Mouse (Mus musculus): Measurements from ENCODE around the gene Fgr.

Fgr gene

DNA sequence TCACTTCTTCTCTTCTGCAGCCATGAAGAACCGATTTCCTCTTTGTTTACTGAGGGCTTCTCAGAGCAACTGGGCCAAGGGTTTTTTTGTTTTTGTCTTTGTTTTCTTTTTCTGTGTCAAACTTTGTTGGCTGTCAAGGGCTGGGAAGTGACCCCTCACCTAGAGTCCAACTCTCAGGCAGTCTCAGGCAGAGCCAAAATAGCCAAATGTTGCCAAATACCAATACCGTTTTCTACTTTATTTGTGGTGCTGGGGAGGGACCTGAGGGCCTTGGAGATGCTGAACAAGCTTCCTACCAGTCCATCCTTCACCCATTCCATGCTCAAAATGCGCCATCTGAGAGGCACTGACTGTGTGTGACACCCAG, 14.2 kb upstream of the Fgr start:
- no peak for DNase-seq

DNA sequence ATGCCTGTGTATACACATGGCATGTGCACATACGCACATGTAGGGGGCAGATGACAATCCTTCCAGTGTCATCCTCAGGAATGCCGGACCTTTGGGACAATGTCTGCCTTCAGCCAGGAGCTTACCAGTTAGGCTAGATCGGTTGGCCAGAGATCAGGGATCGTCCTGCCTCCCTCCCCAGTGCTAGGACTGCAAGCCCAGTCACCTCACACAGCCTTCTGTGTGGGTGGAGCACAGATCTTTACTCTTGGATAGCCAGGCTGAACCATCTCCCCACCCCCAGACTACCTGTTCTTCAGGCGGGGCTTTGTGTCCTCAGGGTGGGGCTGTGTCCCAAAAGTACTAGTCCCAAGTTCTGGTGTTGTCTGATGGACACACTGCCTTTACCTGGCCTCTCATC, 13.6 kb upstream of the Fgr start:
- no peak for DNase-seq

DNA sequence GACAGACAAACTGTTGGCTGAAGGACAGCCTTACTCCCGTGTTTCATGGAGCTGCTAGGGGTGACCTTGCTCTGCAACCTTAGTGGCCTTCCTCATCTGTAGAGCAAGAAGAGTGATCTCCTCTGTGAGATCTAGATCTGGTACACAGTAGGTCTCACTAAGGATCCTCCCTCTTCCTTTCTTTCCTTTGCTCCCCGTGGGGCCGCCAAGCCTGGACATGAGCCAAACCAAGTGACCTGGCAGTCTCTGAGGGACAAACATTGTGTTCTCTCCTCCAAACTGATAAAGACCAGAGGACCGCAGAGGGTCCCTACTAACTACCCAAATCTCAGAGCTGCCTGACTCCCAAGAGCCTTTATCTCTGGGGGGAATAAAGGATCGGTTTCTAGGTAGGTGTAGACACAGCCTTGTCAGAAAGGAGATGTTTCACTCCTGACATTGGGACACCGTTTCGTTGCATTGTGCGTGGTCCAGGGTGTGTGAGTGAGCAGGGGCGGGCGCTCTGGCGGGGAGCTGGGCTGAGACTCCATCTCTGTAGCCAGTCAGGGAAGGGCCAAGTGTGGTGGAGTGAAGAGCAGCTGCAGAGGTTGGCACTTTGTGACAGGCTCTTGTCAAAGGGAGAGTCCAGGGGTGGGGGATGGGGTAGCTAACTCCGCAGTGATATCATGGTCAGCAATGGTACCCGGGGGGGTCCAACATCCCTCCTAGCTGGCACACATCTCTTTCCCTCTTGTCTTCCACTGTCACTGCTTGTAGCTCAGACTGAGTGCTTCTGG, 12.8 kb upstream of the Fgr start:
- no peak for DNase-seq

DNA sequence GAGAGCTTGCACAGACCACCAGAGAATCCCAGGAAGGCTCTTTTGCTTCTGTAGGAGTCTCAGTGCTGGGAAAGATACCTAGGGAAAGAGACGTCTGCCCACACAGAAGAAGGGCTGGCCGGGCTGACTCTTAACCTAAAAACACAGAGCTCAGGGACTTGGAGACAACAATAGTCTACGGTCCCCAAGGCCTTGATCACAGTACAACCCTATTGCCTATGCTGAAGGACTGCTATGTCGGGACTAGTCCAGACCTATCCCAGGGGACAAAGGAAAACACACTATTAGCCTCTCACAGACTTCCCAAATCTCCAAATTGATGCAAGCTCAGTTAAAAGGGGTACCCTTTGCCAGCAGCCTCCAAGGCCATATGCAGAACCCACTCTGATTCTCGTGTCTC, 12.0 kb upstream of the Fgr start:
- DNase-seq = no peak

DNA sequence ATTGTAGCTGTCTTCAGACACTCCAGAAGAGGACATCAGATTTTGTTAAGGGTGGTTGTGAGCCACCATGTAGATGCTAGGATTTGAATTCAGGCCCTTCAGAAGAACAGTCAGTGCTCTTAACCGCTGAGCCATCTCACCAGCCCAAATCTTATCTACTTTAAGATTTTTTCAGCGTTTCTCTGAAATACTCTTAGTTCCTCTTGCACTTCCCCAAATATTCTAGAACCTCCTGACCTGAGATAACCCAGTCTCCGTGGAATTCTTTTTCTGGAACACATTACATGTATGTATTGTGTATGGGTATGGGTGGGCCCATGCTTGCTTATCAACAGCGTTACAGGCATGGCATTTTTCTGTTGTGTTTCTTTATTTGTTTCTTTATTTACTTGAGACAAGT, 11.3 kb upstream of the Fgr start:
- no peak for DNase-seq

DNA sequence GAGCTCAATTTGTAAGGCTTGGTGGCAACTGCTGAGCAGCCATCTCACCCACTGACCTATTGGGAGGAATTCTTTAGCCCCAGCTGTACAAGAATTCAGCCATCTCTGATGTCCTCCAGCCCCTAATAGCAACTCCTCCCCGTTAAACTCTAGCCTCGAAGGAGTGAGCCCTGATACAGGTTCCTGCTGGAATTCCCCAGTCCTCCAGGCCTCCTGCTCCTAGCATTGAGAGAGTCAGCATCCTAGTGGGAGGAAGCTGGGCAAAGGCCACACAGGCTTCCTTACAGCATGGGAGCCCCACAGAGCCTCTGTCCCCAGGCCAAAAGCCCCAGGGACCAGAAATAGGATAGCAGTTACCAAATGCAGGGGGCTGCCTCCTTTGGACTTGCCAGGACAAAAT, 10.5 kb upstream of the Fgr start:
- no peak for DNase-seq

DNA sequence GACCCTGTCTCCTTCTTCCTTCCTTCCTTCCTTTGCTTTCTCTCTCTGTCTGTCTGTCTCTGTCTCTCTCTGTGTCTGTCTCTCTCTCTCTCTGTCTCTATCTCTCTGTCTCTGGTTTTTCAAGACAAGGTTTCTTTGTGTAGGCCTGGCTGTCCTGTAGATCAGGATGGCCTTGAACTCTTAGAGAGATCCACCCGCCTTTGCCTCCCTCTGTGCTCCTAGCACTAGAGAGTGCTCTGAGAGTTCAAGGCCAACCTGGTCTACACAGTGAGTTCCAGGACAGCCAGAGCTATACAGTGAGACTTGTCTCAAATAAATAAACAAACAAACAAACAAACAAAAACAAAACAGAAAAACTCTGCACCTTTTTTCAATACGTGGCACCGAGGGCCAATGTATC, 9.8 kb upstream of the Fgr start:
- no peak for DNase-seq

DNA sequence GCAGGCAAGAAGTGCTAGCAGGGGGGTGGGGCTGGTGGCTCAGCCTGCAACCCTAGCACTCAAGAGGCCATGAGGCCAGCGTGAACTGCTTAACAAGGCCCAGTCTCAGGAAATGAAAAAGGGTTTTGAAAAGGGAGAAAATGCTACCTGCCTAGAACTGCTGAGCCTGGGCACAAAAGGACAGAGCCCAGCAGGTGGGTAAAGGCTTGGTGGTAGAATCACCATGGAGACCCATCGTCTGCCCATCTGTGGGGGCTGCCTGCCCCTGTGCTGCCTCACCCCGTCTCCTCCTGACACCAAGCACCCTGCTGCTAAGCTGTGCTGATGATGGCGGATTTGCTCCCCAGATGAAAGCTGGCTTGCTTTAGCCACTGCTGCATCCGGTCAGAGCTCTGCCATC, 9.4 kb upstream of the Fgr start:
- no peak for DNase-seq

DNA sequence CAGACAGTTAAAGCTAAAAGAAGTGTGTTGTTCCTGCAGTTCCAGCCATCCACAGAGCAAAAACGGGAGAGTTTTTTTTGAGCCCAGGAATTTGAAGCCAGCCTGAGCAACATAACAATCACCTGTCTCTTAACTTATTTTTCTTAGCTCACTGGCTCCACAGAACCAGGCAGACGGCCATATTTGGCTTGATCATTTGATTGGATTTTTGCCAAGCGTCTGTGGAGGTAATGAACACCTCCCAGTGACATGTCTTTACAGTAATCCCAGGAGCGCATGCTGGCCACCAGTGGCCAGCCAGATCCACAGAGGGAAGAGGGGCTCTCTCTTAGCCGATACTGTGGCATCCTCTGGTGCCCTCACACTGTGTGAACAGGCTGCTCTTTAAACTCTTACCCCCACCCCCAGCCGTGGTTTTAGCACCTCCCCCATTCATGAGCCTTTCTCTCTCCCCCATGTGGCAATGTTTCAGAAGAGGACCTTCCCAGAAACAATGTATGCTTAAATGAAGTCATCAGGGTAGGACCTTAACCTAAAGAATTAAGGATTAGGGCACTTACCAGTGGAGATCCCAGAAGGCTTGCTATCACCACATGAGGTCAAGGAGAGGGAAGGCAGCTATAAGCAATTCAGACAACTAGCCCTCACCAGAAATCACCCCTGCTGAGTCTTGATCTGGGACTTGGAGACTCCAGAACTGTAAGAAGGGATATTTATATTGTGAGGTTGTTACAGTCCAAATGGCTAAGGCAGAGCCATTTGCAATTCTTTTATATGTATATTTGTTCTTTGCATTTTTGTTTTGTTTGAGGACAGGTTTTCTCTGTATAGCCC, 5.6 kb upstream of the Fgr start:
- no peak for DNase-seq

DNA sequence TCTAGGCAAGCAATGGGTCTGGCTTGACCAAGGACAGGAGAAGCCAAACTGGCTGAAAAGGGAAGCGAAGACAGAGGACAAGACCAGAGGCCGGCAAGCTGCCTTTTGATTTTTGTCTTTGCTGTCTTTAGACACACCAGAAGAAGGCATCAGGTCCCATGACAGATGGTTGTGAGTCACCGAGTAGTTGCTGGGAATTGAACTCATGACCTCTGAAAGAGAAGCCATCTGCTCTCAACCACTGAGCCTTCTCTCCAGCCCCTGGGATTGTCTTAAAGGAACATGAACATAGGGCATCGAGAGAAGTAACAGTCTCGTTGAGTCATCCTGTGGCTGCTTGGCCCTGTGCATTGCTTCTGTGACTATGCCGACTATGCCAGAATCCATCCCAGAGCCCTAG, 2.3 kb upstream of the Fgr start:
- no peak for DNase-seq

DNA sequence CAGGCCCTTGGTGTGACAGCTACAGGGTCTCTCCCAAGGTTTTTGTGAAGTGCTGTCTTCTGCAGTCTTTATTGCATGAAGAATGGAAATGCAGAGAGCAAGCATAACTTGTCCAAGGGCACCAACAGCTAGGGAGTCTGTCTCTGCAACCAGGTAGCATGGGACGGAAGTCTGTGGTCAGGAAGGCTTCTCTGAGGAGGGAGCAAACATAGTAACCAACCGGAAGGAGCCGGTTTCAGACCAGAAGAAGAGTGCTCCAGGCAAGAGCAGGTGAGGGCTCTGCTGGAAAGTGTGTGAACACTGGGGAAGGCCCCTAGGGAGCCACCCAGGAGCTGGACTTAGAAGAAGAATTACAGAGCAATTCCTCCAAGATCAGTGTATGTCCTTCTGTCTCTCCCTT, 1.8 kb upstream of the Fgr start:
- no peak for DNase-seq

DNA sequence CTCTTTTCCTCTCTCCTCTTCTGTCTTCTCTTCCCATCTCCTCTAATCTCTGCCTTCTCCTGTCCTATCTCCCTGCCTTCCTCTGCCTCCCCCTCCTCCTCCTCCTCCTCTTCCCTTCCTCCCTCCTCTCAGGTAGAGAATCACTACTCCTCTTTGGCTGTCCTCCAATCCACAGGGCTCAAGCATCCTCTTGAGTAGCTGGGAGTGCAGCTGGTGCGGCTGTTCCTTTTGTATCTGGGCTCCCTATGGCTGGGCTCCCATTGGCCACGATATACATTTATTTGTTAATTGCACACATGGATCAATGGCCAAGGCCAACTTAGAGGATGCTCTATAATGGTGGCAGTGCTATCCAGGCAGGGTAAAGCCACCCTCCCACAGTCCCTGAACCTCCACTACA, 1.3 kb upstream of the Fgr start:
- no peak for DNase-seq

DNA sequence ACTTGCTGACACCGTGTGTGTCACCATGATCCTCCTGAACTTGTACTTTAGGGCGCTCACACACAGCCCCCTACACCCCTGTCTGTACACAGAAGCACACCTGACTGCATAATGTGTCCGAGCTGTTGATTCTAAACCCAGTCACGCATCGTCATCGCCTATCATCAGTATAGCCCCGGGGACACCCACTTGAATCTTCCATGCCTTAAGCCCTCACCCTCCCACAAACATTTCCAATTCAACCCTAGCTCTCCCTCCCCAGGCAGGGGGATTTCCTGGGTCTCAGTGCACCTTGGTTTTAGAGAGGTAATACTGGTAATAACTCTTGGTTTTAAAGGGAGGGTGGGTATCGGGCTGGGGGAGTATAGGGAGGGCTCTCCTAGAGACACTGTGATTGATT, 709 bp upstream of the Fgr start:
- DNase-seq = no peak

DNA sequence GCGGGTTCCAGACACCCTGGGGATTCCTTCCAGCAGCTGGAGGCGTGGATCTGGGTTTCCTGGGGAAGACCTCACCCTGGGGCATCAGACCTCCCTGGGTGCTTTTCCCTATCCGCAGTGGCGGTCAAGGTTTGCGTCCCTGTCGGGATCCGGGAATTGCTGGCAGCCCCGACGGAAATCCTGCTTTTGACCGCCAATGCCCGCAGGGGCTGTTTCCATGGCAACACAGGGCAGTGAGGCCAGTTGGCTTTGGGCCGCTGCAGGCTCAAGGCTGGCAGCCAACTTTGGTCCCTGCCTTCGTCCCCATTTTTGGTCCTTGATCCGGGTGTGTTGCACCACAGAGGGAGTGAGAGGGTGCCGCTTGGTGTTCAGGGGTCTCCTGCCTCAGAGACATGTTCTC, 1.0 kb downstream of the Fgr start:
- peak; percentile 80 for DNase-seq

DNA sequence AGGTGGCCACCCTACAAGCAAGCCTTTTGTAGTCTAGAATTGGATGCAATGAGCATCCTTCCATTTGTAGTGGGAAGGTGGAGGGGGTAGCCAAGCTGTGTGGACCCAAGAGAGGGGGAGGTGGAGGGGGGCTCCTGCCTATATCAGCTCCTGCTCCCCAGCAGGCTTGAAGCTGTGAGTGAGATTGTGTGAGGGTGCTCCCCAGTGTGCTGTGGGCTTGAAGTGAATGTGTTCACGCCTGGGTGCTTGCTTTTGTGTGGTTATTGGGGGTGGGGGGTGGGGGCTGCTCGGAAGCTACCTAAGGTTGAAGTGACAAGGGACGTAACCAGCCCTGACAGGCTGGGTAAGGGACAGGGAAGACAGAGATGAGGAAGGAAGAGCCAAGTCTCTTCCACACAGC, 1.9 kb downstream of the Fgr start:
- no peak for DNase-seq

DNA sequence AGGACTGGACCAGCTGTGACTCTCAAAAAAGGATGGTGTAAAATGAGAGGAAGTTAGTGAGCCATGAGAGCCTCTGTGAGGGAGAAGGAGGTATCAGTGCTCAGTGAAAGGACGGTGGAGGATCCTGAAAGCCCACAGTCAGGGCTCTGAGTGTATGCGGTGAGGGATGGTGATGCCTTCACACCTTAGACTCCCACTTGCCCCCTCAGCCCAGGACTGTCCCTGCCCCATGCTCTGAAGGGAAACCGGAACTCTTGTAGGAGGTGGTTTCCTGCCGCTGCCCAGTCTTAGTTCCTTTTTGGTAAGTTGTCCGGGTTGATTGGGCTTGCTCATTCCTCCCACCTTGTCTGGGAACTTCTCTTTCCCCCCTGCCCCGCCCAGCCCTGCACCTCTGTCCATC, 2.8 kb downstream of the Fgr start:
- DNase-seq = no peak

DNA sequence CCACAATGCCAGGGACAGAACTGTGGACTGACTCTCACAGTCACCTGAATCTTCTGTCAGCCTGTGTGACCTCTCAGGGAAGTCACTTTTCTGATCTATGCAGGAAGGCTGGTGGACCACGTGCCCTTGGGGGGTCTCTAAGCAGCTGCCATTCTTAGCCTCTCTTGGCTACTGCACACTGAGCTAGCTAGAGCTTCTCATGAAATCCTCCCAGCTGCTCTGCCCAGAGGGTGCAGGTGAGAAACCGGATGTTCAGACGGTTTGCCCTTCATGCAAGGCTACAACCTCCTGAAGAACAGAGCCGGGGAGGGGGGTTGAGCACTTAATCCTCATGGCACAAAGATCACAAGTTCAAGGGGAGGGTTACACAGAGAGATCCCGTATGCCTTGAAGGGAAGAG, 3.7 kb downstream of the Fgr start:
- no peak for DNase-seq

DNA sequence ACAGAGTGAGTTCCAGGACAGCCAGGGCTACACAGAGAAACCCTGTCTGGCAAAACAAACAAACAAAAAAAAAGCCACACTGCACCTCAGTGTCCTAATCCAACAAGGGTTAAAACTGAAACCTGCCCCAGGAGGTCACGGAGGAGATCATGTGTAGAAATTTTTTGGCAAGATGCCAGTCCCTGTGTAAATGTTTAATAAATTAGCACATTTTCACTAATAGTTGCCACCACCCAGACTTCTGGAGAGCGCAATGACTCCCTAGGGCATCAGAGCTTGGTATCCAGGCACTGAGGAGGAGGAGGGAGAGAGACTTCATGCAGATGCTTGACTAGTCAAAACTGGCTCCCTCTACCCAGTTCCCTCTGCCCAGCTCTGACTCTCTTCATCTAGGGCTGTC, 5.3 kb downstream of the Fgr start:
- DNase-seq = no peak

DNA sequence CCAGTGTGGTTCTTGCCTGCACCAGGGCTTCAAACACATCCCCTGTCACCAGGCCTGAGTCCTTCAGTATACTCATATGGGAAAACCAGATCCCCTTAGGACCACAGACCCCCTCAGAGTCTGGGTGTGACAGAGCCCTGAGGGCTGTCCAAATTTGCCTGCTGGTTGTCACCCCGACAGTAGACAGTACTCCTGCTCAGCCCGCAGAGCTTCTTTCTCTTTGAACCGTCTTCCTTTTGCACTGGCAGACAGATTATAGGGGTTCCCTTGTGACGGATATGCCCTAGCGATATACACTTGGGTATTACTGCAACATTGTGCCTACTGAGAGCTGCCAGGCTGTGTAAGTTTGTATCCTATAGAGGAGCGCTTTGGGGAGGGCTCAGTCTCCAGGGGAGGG, 7.7 kb downstream of the Fgr start:
- DNase-seq = no peak

DNA sequence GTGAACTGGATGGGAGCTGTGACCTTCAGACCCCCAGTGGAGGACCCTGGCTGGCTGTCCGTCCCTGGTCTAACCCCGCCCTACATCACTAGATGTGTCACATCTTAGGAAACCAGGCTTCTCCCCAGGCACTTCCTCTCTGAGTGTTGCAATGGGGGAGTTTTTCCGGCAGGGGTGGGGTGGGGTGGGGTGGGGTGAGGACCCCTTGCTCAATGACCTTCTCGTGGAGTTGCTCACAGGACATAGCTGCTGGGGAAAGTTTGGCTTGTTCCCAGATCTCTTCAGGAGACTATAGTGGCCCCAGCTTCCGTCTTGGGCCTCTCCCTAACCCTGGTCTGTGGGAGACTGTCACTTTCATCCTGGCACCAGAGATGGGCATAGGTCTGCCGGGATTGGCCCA, 9.1 kb downstream of the Fgr start:
- DNase-seq = no peak

DNA sequence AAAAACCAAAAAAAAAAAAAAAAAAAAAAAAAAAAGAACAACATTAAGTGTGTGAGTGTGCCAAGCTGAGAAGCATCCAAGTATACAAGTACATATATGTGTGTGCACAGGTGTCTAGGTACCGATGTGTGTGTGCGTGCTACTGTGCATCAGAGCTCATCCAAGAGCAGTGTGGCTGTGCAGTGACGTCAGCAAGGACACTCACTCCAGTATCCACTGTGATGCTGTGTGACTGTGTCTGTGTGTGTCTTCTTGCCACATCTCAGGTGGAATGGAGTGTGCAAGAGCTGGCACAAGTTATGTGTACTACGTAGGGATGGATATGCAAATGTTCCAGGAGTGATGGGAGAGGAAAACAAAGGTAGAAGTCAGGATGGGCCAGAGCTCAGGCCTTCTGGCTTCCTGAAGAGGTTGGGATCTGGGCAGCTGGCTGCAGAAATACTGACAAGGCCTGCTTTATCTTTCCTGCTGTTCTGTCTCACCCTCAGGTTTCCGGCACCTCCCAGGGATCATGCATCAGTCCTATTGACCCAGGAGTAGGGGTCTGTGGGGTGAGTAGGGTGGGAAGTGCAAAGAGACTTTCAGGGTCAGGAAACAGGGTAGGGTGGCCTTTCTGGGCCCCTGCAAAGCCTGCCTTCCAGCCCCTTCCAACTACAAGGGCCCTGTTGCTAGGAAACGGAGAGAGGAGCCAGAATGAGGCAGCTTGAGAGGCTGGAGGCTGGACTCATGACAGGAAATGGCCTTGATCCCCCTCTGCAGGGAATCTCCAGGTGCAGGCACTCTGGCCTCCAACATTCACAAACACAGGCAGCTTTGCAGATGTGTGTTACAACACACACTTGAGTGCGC, 10.0 kb downstream of the Fgr start:
- no peak for DNase-seq

DNA sequence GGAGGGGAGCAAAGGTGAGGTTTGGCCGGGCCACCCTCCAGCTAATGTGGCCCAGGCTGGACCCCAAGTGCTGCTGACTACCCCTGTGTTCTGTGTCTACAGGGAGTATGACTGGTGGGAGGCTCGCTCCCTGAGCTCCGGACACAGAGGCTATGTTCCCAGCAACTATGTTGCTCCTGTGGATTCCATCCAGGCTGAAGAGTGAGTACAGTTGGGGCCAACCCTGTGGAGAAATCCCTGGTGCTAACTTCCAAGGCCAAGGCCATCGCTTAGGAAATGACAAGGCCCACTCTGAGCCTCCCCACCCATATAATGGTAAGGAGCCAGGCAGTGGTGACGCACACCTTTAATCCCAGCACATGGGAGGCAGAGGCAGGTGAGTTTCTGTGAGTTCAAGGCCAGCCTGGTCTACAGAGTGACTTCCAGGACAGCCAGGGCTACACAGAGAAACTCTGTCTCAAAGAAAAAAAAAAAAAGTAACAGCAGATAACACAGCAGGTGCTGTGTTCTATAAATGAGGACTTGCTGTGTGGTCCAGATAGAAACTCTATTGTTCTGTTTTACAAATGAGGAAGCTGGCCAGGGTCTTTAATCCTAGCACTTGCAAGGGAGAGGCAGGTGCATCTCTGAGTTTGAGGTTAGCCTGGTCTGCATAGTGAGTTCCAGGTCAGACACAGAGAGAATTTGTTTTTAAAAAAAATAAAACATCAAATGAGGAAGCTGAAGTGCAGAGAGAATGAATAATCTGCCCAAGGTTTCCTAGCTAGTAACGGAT, 14.9 kb downstream of the Fgr start:
- no peak for DNase-seq

DNA sequence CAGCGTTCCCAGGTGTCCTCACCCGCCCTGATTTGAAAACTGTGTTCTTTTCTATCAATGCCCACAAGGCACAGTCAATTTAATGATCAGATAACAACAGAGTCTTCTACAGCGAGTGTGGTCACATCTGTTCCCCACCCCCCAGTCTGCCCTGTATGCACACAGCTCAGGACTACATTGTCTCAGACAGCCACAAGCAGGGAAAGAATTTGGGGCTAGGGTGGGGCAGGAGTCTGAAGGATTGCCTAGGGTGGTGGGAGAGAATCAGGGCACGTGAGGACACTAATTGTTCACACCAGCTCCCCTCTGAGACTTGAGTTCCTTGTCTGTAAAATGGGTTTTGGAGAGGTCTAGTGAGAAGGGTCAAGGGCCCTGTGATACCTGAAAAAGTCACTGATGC, 19.7 kb downstream of the Fgr start:
- no peak for DNase-seq

Measured in cerebellum, adult 11-12 months (tissue).